Mouse (Mus musculus) heart, postnatal 10 days (tissue): ENCODE results near the gene 2610528A11Rik. TPM values are rescaled to one million over a fixed set of nuclear protein-coding genes. Genes with fewer than 3 reads are reported as not detected.
"Not testable (repeated sequence)": the region's sequence is repeated elsewhere in the genome, so short reads cannot be mapped to it uniquely, and the experiment has no call there.

ENCODE experiments used
- DNase-seq, 2 experiments: peaks; one replicate each; pipeline ENCODE4 v3.0.0; 2021
- intact Hi-C: fragments of 180-260 bp; cut with DNase I; formaldehyde crosslinking; loops from one replicate; pipeline ENCODE4 v1.15.1; 2025
- total RNA-seq, 2 experiments: library from RNA; stranded (reverse); gene quantifications; 2 replicates each; pipeline ENCODE4 v1.2.3; 2021

The 2610528A11Rik gene
- under 1 TPM; 0.37 to 0.60 TPM for total RNA-seq

- intact Hi-C loops = no loop called here
- DNase-seq = no peak
Measured at GRCm38 (mm10) chr14:37113922-37114321, at the start of gene 2610528A11Rik. 2610528A11Rik (minus strand) TSS chr14:37114022.

- intact Hi-C loops = no loop called here
Measured at GRCm38 (mm10) chr14:37163277-37163956, 49.6 kb upstream of the 2610528A11Rik start.

GRCm38 (mm10) chr14:37154391-37154790 lies 40.6 kb upstream of the 2610528A11Rik start:
- intact Hi-C loops = no loop called here
- DNase-seq = no peak

More at GRCm38 (mm10) chr14:37163277-37163956, 49.6 kb upstream of the 2610528A11Rik start:
- no peak for DNase-seq

- intact Hi-C loops = no loop called here
- no peak for DNase-seq
Measured at GRCm38 (mm10) chr14:37139051-37139710, 25.4 kb upstream of the 2610528A11Rik start.

GRCm38 (mm10) chr14:37137596-37137995 lies 23.8 kb upstream of the 2610528A11Rik start:
- intact Hi-C loops, DNase-seq: not testable (repeated sequence)

- intact Hi-C loops = no loop called here
- no peak for DNase-seq
Measured at GRCm38 (mm10) chr14:37136110-37136509, 22.3 kb upstream of the 2610528A11Rik start.

GRCm38 (mm10) chr14:37135671-37136070 lies 21.8 kb upstream of the 2610528A11Rik start:
- intact Hi-C loops = no loop called here
- no peak for DNase-seq

GRCm38 (mm10) chr14:37135127-37135593 lies 21.3 kb upstream of the 2610528A11Rik start, which contains the start of gene Ghitm:
Ghitm (minus strand) TSS chr14:37135272.
- peak; percentile 98 for DNase-seq
- intact Hi-C loops = no loop called here

- intact Hi-C loops = loop anchor here (5.0 kb wide), 1 partner anchor 267 kb away; no protein-coding TSS in a partner anchor
- no peak for DNase-seq
Measured at GRCm38 (mm10) chr14:37134304-37135126, 20.7 kb upstream of the 2610528A11Rik start.

- DNase-seq = peak; percentile 47 to 66
- intact Hi-C loops = no loop called here
Measured at GRCm38 (mm10) chr14:37127652-37128051, 13.8 kb upstream of the 2610528A11Rik start.

- intact Hi-C loops = no loop called here
- no peak for DNase-seq
Measured at GRCm38 (mm10) chr14:37119233-37119632, 5.4 kb upstream of the 2610528A11Rik start.

- DNase-seq = no peak
- intact Hi-C loops = no loop called here
Measured at GRCm38 (mm10) chr14:37112931-37113330, 891 bp downstream of the 2610528A11Rik start.

GRCm38 (mm10) chr14:37111371-37111770 lies 2.5 kb downstream of the 2610528A11Rik start:
- no peak for DNase-seq
- intact Hi-C loops = no loop called here

GRCm38 (mm10) chr14:37110456-37110855 lies 3.4 kb downstream of the 2610528A11Rik start:
- no peak for DNase-seq
- intact Hi-C loops = no loop called here

GRCm38 (mm10) chr14:37109975-37110374 lies 3.8 kb downstream of the 2610528A11Rik start:
- intact Hi-C loops = no loop called here
- DNase-seq = no peak

- intact Hi-C loops = no loop called here
- DNase-seq = no peak
Measured at GRCm38 (mm10) chr14:37109460-37109859, 4.4 kb downstream of the 2610528A11Rik start.

GRCm38 (mm10) chr14:37105846-37106245 lies 8.0 kb downstream of the 2610528A11Rik start:
- DNase-seq = peak; percentile 21 to 35
- intact Hi-C loops = no loop called here

GRCm38 (mm10) chr14:37104747-37105146 lies 9.1 kb downstream of the 2610528A11Rik start:
- intact Hi-C loops = no loop called here
- DNase-seq = peak; percentile 51 to 60

- DNase-seq = no peak
- intact Hi-C loops = no loop called here
Measured at GRCm38 (mm10) chr14:37102484-37102883, 11.3 kb downstream of the 2610528A11Rik start.

GRCm38 (mm10) chr14:37101531-37101930 lies 12.3 kb downstream of the 2610528A11Rik start:
- intact Hi-C loops = no loop called here
- DNase-seq = no peak

- no peak for DNase-seq
- intact Hi-C loops = no loop called here
Measured at GRCm38 (mm10) chr14:37097956-37098530, 15.8 kb downstream of the 2610528A11Rik start, which contains the start of gene Cdhr1. Cdhr1 (minus strand) TSS chr14:37098347.
